Mouse (Mus musculus) hindbrain, embryonic 13.5 days (tissue): ENCODE measurements at regions not wholly inside any gene's neighbourhood (a gene's known extent, or its start where the extent isn't known, plus 50 kb on each side); places are given as distances from the start of the nearest gene placed in this dataset.

Experiments used
- ATAC-seq: fragments of 200-750 bp; cut with Nextera tagmentation; 2 replicates; pipeline ENCODE4 v1.8.0; 2017; ENCODE audit warnings: moderate TSS enrichment; ENCODE audit not compliant: low FRiP score
- H3K27ac ChIP-seq: fragments of 300-500 bp; sonication (generic); 2 replicates; pipeline ENCODE4 v1.5.1; 2015; ENCODE audit warnings: inconsistent platforms, mild to moderate bottlenecking, moderate library complexity
- H3K27me3 ChIP-seq: fragments of 300-500 bp; sonication (generic); 2 replicates; pipeline ENCODE4 v1.6.1; 2015; ENCODE audit warnings: mild to moderate bottlenecking, inconsistent platforms
- H3K36me3 ChIP-seq: fragments of 300-500 bp; sonication (generic); 2 replicates; pipeline ENCODE4 v1.6.1; 2015; ENCODE audit warnings: mild to moderate bottlenecking, inconsistent platforms
- H3K4me1 ChIP-seq: fragments of 300-500 bp; sonication (generic); replicated peaks from 2 replicates; pipeline ENCODE4 v1.6.1; 2015; ENCODE audit warnings: inconsistent platforms
- H3K4me2 ChIP-seq: fragments of 300-500 bp; sonication (generic); 2 replicates; pipeline ENCODE4 v1.6.1; 2015; ENCODE audit warnings: inconsistent platforms, mild to moderate bottlenecking, moderate library complexity
- H3K4me3 ChIP-seq: fragments of 300-500 bp; sonication (generic); 2 replicates; pipeline ENCODE4 v1.5.1; 2015; ENCODE audit warnings: mild to moderate bottlenecking, inconsistent platforms
- H3K9ac ChIP-seq: fragments of 300-500 bp; sonication (generic); 2 replicates; pipeline ENCODE4 v1.6.1; 2015; ENCODE audit warnings: mild to moderate bottlenecking, inconsistent platforms
- H3K9me3 ChIP-seq: fragments of 300-500 bp; sonication (generic); 2 replicates; pipeline ENCODE4 v1.6.1; 2016; ENCODE audit warnings: inconsistent platforms
- WGBS: fragments of 180-500 bp; shearing (Covaris S2); methylation state at CpG from one replicate; pipeline ENCODE4 v1.1.7; 2015; 5-methylcytosine and 5-hydroxymethylcytosine counted together

DNA sequence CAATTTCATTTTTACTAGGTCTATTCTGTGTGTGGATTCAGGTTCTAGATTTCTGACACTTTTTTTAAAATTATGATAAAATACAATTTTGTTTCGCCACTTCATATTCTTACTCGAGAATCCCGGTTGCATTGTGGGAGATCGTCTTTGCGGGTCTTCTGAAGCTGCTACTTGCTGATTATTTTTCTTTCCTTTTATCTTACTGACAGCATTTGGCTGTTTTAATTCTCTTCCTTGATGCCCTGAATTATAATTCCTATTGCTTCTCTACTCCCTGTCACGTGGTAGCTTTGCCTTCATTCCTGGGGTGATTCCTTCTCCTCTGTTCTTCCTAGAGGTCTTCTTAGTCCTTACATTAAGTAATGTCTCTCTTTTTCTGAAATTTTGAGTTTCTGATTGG is 193.8 kb upstream of the Tent5a start:
- H3K27ac ChIP-seq, result no peak overlapping the region
- whole genome bisulfite sequencing, result 86% methylated on average over 6 of the region's 6 CpGs
- H3K9me3 ChIP-seq, result no peaks in the 10 kb centered on the region
- no peak overlapping the region for H3K9ac ChIP-seq
- H3K36me3 ChIP-seq, result no peaks in the 10 kb centered on the region
- H3K27me3 ChIP-seq, result no peaks in the 10 kb centered on the region
- no peak overlapping the region for H3K4me2 ChIP-seq
- H3K4me3 ChIP-seq, result no peak overlapping the region
- no peaks in the 10 kb centered on the region for H3K4me1 ChIP-seq
- no peak for ATAC-seq

- H3K9ac ChIP-seq, result no peak overlapping the region
- no peak overlapping the region for H3K4me3 ChIP-seq
- H3K27ac ChIP-seq, result no peak overlapping the region
- 67% methylated on average over 4 of the region's 4 CpGs for WGBS
- 0 out of 2 replicates have a peak, but pooled peaks cover 4% of the 10 kb centered on the region for H3K27me3 ChIP-seq
- no peak for ATAC-seq
- H3K4me1 ChIP-seq, result peaks cover 6% of the 10 kb centered on the region
- H3K36me3 ChIP-seq, result no peaks in the 10 kb centered on the region
- no peak overlapping the region for H3K4me2 ChIP-seq
- H3K9me3 ChIP-seq, result no peaks in the 10 kb centered on the region
Measured at GRCm38 (mm10) chr9:85499006-85499405, 171.9 kb upstream of the Tent5a start.

DNA sequence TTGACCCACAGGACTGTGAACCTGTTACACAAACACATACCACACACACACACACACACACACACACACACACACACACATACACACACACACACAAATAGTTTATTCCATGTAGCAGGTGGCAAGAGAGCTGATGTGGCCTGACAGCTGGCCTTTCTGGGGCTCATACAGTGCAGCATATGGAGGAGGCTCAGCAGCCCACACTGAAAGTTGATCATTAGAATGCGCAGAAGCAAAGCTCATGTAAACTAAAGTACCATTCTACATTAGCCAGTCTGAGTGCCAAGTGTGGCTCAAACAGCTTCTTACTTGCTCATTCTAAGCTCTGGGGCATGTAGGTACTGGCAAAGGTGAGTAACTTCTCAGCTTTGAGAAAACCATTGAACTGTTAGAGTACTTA is 170.2 kb upstream of the Tent5a start:
- WGBS, result 74% methylated on average over 1 of the region's 1 CpGs
- no peak overlapping the region for H3K27ac ChIP-seq
- H3K36me3 ChIP-seq, result no peaks in the 10 kb centered on the region
- H3K4me3 ChIP-seq, result no peak overlapping the region
- ATAC-seq, result 0 out of 2 replicates have a peak, but pooled peaks have one; percentile 59
- H3K4me1 ChIP-seq, result peaks cover 6% of the 10 kb centered on the region
- no peak overlapping the region for H3K4me2 ChIP-seq
- no peaks in the 10 kb centered on the region for H3K9me3 ChIP-seq
- H3K9ac ChIP-seq, result no peak overlapping the region
- H3K27me3 ChIP-seq, result 0 out of 2 replicates have a peak, but pooled peaks cover 4% of the 10 kb centered on the region

- Histone ChIP-seq H3K27ac (no peak overlapping the region), H3K36me3 (no peaks in the 10 kb centered on the region), H3K4me1 (peaks cover 6% of the 10 kb centered on the region), H3K9ac (no peak overlapping the region), H3K27me3 (0 out of 2 replicates have a peak, but pooled peaks cover 4% of the 10 kb centered on the region), H3K4me3 (no peak overlapping the region), H3K4me2 (no peak overlapping the region), H3K9me3 (no peaks in the 10 kb centered on the region)
- 19% methylated on average over 8 of the region's 8 CpGs for WGBS
- ATAC-seq, result peak; percentile 43; the same call in 1 of the 2 replicates
Measured at GRCm38 (mm10) chr9:85496506-85497239, 169.5 kb upstream of the Tent5a start.

DNA sequence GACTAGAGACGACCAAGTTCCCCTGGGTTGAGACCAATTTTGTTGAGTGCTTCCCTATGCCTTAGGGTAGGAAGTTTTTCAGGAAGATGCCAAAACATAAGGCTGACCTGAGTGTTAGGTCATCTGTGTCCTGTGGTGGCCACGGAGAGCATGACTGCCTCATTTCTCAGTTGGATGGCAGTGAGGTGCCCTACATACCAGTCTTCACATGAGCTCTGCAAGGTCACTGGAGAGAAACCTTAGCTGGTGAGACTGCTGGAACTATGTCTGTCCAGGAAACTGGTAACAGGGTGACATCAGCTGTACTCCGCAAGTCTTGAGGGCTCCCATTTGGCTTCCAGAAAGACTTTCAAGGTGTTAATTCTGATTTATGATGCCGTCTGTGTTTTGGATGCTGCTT is 167.9 kb upstream of the Tent5a start:
- Histone ChIP-seq H3K4me2 (no peak overlapping the region), H3K4me1 (peaks cover 6% of the 10 kb centered on the region), H3K4me3 (no peak overlapping the region), H3K27ac (no peak overlapping the region), H3K9ac (no peak overlapping the region), H3K36me3 (no peaks in the 10 kb centered on the region), H3K27me3 (0 out of 2 replicates have a peak, but pooled peaks cover 4% of the 10 kb centered on the region), H3K9me3 (no peaks in the 10 kb centered on the region)
- WGBS, result 88% methylated on average over 4 of the region's 4 CpGs
- ATAC-seq, result no peak

- Histone ChIP-seq H3K4me2 (no peak overlapping the region), H3K4me3 (no peak overlapping the region), H3K9ac (no peak overlapping the region), H3K27me3 (0 out of 2 replicates have a peak, but pooled peaks cover 4% of the 10 kb centered on the region), H3K27ac (no peak overlapping the region), H3K9me3 (no peaks in the 10 kb centered on the region), H3K36me3 (no peaks in the 10 kb centered on the region), H3K4me1 (peaks cover 6% of the 10 kb centered on the region)
- no peak for ATAC-seq
- 91% methylated on average over 4 of the region's 4 CpGs for WGBS
Measured at GRCm38 (mm10) chr9:85493760-85494159, 166.6 kb upstream of the Tent5a start.

DNA sequence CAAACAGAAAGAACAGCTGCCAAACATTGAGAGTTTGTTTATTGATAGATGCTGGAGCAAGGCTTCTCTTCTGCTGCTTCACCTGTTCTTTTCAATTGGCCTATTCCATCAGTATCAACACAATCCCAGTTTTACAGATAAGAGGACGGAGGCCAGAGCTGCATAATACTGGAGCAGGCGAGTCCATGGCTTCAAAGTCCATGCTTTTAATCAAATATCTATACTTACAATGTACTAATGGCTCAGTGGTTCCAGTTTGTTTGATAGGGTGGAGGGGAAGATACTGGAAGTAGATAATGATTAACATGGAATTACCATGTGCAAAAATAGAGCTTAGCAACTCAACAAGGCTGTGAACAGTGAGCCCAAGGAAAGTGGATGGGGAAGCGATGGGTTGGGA is 163.2 kb upstream of the Tent5a start:
- Histone ChIP-seq H3K4me2 (no peak overlapping the region), H3K27me3 (0 out of 2 replicates have a peak, but pooled peaks cover 4% of the 10 kb centered on the region), H3K9me3 (no peaks in the 10 kb centered on the region), H3K9ac (no peak overlapping the region), H3K27ac (no peak overlapping the region), H3K36me3 (no peaks in the 10 kb centered on the region), H3K4me1 (peaks cover 3% of the 10 kb centered on the region; the same call in 1 of the 2 replicates), H3K4me3 (no peak overlapping the region)
- no peak for ATAC-seq
- 90% methylated on average over 3 of the region's 3 CpGs for WGBS

GRCm38 (mm10) chr9:85487915-85488314 is 160.8 kb upstream of the Tent5a start:
- Histone ChIP-seq H3K27ac (no peak overlapping the region), H3K9ac (no peak overlapping the region), H3K4me1 (peaks cover 3% of the 10 kb centered on the region; the same call in 1 of the 2 replicates), H3K4me3 (no peak overlapping the region), H3K9me3 (no peaks in the 10 kb centered on the region), H3K36me3 (no peaks in the 10 kb centered on the region), H3K4me2 (no peak overlapping the region), H3K27me3 (no peaks in the 10 kb centered on the region)
- peak; percentile 54; the same call in 1 of the 2 replicates for ATAC-seq
- WGBS, result 35% methylated on average over 2 of the region's 2 CpGs

GRCm38 (mm10) chr9:85487052-85487668 is 160.0 kb upstream of the Tent5a start:
- H3K36me3 ChIP-seq, result no peaks in the 10 kb centered on the region
- no peak overlapping the region for H3K4me3 ChIP-seq
- whole genome bisulfite sequencing, result 35% methylated on average over 3 of the region's 3 CpGs
- no peaks in the 10 kb centered on the region for H3K27me3 ChIP-seq
- ATAC-seq, result no peak
- peaks cover 3% of the 10 kb centered on the region; the same call in 1 of the 2 replicates for H3K4me1 ChIP-seq
- no peak overlapping the region for H3K9ac ChIP-seq
- no peaks in the 10 kb centered on the region for H3K9me3 ChIP-seq
- no peak overlapping the region for H3K27ac ChIP-seq
- H3K4me2 ChIP-seq, result no peak overlapping the region

DNA sequence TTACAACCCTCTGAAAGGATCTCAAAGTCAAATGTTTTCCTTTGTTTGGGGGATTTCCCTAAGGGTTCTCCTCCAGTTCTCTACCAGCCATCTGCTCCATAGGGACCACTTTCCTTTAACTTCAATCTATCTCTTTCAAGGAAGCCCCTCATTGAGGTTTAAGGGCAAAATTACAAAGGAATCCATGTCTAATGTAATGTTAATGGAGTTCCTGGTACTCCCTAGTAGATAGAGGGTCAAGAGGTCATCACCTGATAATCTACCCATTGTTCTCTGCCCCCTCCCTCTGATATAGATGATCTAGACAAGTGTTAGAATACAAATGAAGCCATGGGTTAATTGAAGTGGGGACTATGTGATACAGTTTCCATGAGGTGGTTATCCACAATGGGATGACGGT is 158.6 kb upstream of the Tent5a start:
- Histone ChIP-seq H3K4me2 (no peak overlapping the region), H3K9me3 (no peaks in the 10 kb centered on the region), H3K4me1 (peaks cover 3% of the 10 kb centered on the region; the same call in 1 of the 2 replicates), H3K9ac (no peak overlapping the region), H3K27ac (no peak overlapping the region), H3K27me3 (no peaks in the 10 kb centered on the region), H3K4me3 (no peak overlapping the region), H3K36me3 (no peaks in the 10 kb centered on the region)
- no peak for ATAC-seq
- 56% methylated on average over 1 of the region's 1 CpGs for WGBS

GRCm38 (mm10) chr9:85483248-85483647 is 156.1 kb upstream of the Tent5a start:
- Histone ChIP-seq H3K4me1 (peaks cover 3% of the 10 kb centered on the region; the same call in 1 of the 2 replicates), H3K4me2 (no peak overlapping the region), H3K27ac (no peak overlapping the region), H3K9me3 (no peaks in the 10 kb centered on the region), H3K36me3 (no peaks in the 10 kb centered on the region), H3K9ac (no peak overlapping the region), H3K4me3 (no peak overlapping the region), H3K27me3 (no peaks in the 10 kb centered on the region)
- ATAC-seq, result no peak
- WGBS, result 94% methylated on average over 4 of the region's 4 CpGs

DNA sequence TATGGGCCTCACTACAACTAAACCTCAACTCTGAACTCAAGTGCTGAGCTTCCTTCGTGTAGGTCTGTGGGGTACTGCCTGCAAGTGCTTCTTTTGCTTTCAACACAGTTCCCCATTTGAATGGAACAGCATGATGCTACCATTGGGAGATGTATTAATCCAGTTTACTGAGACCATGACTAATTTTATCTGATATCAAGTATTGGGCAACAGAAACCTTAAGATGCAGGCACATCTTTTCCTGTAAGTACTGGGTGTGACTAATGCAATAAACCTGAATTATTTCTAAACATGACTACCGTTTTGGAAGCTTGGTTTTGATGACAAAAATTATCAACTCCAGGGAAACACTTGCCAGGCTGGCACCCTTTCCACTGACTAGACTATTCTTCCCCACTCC is 153.4 kb upstream of the Tent5a start:
- H3K36me3 ChIP-seq, result no peaks in the 10 kb centered on the region
- no peak for ATAC-seq
- H3K9ac ChIP-seq, result no peak overlapping the region
- H3K9me3 ChIP-seq, result no peaks in the 10 kb centered on the region
- no peak overlapping the region for H3K27ac ChIP-seq
- no peaks in the 10 kb centered on the region for H3K4me1 ChIP-seq
- H3K4me2 ChIP-seq, result no peak overlapping the region
- H3K4me3 ChIP-seq, result no peak overlapping the region
- H3K27me3 ChIP-seq, result no peaks in the 10 kb centered on the region
- WGBS, result 58% methylated on average over 2 of the region's 2 CpGs

DNA sequence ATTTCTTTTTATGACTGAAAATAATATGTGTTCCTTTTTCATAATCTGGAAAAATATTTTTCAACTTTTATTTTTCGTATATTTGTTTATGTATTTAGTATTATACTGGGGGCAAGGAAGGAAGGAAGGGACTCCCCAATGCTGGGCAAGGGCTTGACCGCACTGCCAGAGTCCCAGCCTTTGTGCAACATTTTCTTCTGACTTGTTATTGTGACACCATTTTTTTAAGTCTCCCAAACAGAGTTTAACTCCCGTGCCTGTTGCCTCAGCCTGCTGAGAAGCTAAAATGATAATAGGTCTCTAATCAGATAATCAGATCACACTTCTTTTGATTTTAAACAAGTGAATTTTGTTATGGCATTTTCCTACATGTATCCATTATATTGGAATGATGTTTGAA is 148.1 kb upstream of the Tent5a start:
- Histone ChIP-seq H3K4me2 (no peak overlapping the region), H3K36me3 (no peaks in the 10 kb centered on the region), H3K9me3 (no peaks in the 10 kb centered on the region), H3K27me3 (no peaks in the 10 kb centered on the region), H3K4me3 (no peak overlapping the region), H3K9ac (no peak overlapping the region), H3K27ac (no peak overlapping the region), H3K4me1 (no peaks in the 10 kb centered on the region)
- ATAC-seq, result no peak
- 76% methylated on average over 3 of the region's 3 CpGs for WGBS
